Mouse (Mus musculus) hindbrain, embryonic 16.5 days (tissue): ENCODE measurements around the gene March9. TPM values are rescaled to one million over a fixed set of nuclear protein-coding genes. Genes with fewer than 3 reads are reported as not detected.
"Not testable (repeated sequence)": the region's sequence is repeated elsewhere in the genome, so short reads cannot be mapped to it uniquely, and the experiment has no call there.

Experiments
- ATAC-seq: fragments of 200-750 bp; cut with Nextera tagmentation; 2 replicates; pipeline ENCODE4 v1.8.0; 2017; ENCODE audit warnings: moderate TSS enrichment, moderate library complexity
- H3K27ac ChIP-seq: fragments of 300-500 bp; sonication (generic); 2 replicates; pipeline ENCODE4 v1.5.1; 2014; ENCODE audit warnings: low read depth, mild to moderate bottlenecking, control low read depth, low read length, moderate library complexity
- H3K27me3 ChIP-seq: fragments of 300-500 bp; sonication (generic); replicated peaks from 2 replicates; pipeline ENCODE4 v1.6.1; 2014; ENCODE audit warnings: low read length; ENCODE audit not compliant: control insufficient read depth, insufficient read depth
- H3K36me3 ChIP-seq: fragments of 300-500 bp; sonication (generic); 2 replicates; pipeline ENCODE4 v1.6.1; 2014; ENCODE audit warnings: mild to moderate bottlenecking, low read length, moderate library complexity, mixed read lengths; ENCODE audit not compliant: control insufficient read depth, insufficient read depth
- H3K4me1 ChIP-seq: fragments of 300-500 bp; sonication (generic); 2 replicates; pipeline ENCODE4 v1.6.1; 2014; ENCODE audit warnings: low read depth, low read length; ENCODE audit not compliant: control insufficient read depth, insufficient read depth
- H3K4me2 ChIP-seq: fragments of 300-500 bp; sonication (generic); 2 replicates; pipeline ENCODE4 v1.6.1; 2014; ENCODE audit warnings: mild to moderate bottlenecking, low read length, control low read depth, moderate library complexity
- H3K4me3 ChIP-seq: fragments of 300-500 bp; sonication (generic); 2 replicates; pipeline ENCODE4 v1.5.1; 2014; ENCODE audit warnings: mild to moderate bottlenecking, low read length, control low read depth, moderate library complexity
- H3K9ac ChIP-seq: fragments of 300-500 bp; sonication (generic); 2 replicates; pipeline ENCODE4 v1.6.1; 2014; ENCODE audit warnings: low read depth, mild to moderate bottlenecking, control low read depth, low read length, moderate library complexity
- H3K9me3 ChIP-seq: fragments of 300-500 bp; sonication (generic); 2 replicates; pipeline ENCODE4 v1.6.1; 2014; ENCODE audit warnings: mild to moderate bottlenecking, low read length, moderate library complexity; ENCODE audit not compliant: control insufficient read depth
- WGBS: fragments of 180-500 bp; shearing (Covaris S2); extraction: QIAGEN DNeasy Blood & Tissue Kit; methylation state at CpG from one replicate; pipeline ENCODE4 v1.1.7; 2014; 5-methylcytosine and 5-hydroxymethylcytosine counted together
- polyA plus RNA-seq: library from polyadenylated mRNA; unstranded; fragments of >200 nt; fragmentation: Nextera tagmentation; extraction: Ambion mirVana; gene quantifications from 2 replicates; pipeline ENCODE4 v1.2.1, GENCODE M21; 2015

March9 gene
- polyA plus RNA-seq, 1 experiment from 2014 or later = 5.2 TPM

GRCm38 (mm10) chr10:127075080-127075479 is 15.1 kb upstream of the March9 start, which contains the start of gene Agap2:
TSS of gene Agap2 (plus strand) at chr10:127075284.
- H3K4me1 ChIP-seq = peaks cover 17% of the 10 kb centered on the region
- WGBS = 63% methylated on average over 9 of the region's 9 CpGs
- H3K9me3 ChIP-seq = no peaks in the 10 kb centered on the region
- no peak within 1 kb of the TSS for H3K27ac ChIP-seq
- no peak within 1 kb of the TSS; the same call in 1 of the 2 replicates for H3K9ac ChIP-seq
- H3K4me2 ChIP-seq = no peak within 1 kb of the TSS
- no peak for ATAC-seq
- H3K36me3 ChIP-seq = no peaks in the 10 kb centered on the region
- H3K4me3 ChIP-seq = no peak within 1 kb of the TSS
- H3K27me3 ChIP-seq = no peaks in the 10 kb centered on the region

GRCm38 (mm10) chr10:127073981-127074380 is 14.0 kb upstream of the March9 start:
- no peaks in the 10 kb centered on the region for H3K27me3 ChIP-seq
- 93% methylated on average over 1 of the region's 1 CpGs for WGBS
- H3K9me3 ChIP-seq = no peaks in the 10 kb centered on the region
- H3K4me1 ChIP-seq = peaks cover 22% of the 10 kb centered on the region
- ATAC-seq = no peak
- no peak overlapping the region for H3K9ac ChIP-seq
- H3K4me2 ChIP-seq = no peak overlapping the region
- no peak overlapping the region for H3K27ac ChIP-seq
- H3K4me3 ChIP-seq = no peak overlapping the region
- H3K36me3 ChIP-seq = no peaks in the 10 kb centered on the region

GRCm38 (mm10) chr10:127072969-127073368 is 13.0 kb upstream of the March9 start:
- not testable (repeated sequence) for ATAC-seq, H3K27me3 ChIP-seq, H3K9me3 ChIP-seq, H3K4me3 ChIP-seq, H3K27ac ChIP-seq, H3K36me3 ChIP-seq, H3K9ac ChIP-seq, H3K4me2 ChIP-seq
- WGBS = 63% methylated on average over 2 of the region's 2 CpGs
- H3K4me1 ChIP-seq = peaks cover 24% of the 10 kb centered on the region

GRCm38 (mm10) chr10:127072270-127072669 is 12.3 kb upstream of the March9 start:
- H3K4me1 ChIP-seq = peaks cover 24% of the 10 kb centered on the region
- H3K4me2 ChIP-seq, H3K9ac ChIP-seq, H3K27ac ChIP-seq, H3K27me3 ChIP-seq, H3K4me3 ChIP-seq, H3K9me3 ChIP-seq, ATAC-seq: not testable (repeated sequence)
- H3K36me3 ChIP-seq = peaks cover 14% of the 10 kb centered on the region
- 72% methylated on average over 4 of the region's 4 CpGs for WGBS

GRCm38 (mm10) chr10:127071203-127071602 is 11.2 kb upstream of the March9 start:
- H3K27me3 ChIP-seq = no peaks in the 10 kb centered on the region
- H3K27ac ChIP-seq = no peak overlapping the region
- H3K4me1 ChIP-seq = peaks cover 21% of the 10 kb centered on the region
- H3K9me3 ChIP-seq = no peaks in the 10 kb centered on the region
- no peak overlapping the region; the same call in 1 of the 2 replicates for H3K9ac ChIP-seq
- peak overlapping the region; percentile 72 for H3K4me3 ChIP-seq
- peak overlapping the region; percentile 77 for H3K4me2 ChIP-seq
- 81% methylated on average over 9 of the region's 9 CpGs for WGBS
- no peak for ATAC-seq
- H3K36me3 ChIP-seq = peaks cover 24% of the 10 kb centered on the region

GRCm38 (mm10) chr10:127070190-127071121 is 10.5 kb upstream of the March9 start, which contains the start of gene Tspan31:
TSS of gene Tspan31 (minus strand) at chr10:127070264.
- Histone ChIP-seq H3K9ac (peak within 1 kb of the TSS; percentile 78), H3K4me3 (peak within 1 kb of the TSS; percentile 72), H3K36me3 (peaks cover 31% of the 10 kb centered on the region), H3K27ac (peak within 1 kb of the TSS; percentile 96), H3K4me2 (peak within 1 kb of the TSS; percentile 86), H3K27me3 (no peaks in the 10 kb centered on the region), H3K9me3 (no peaks in the 10 kb centered on the region), H3K4me1 (peaks cover 19% of the 10 kb centered on the region)
- 1% methylated on average over 36 of the region's 36 CpGs for WGBS
- peak; percentile 94 for ATAC-seq

GRCm38 (mm10) chr10:127069281-127070189 is 9.6 kb upstream of the March9 start:
- peaks cover 38% of the 10 kb centered on the region for H3K36me3 ChIP-seq
- no peaks in the 10 kb centered on the region for H3K9me3 ChIP-seq
- peak overlapping the region; percentile 78 for H3K9ac ChIP-seq
- H3K4me2 ChIP-seq = peak overlapping the region; percentile 86
- 8% methylated on average over 30 of the region's 30 CpGs for WGBS
- ATAC-seq = peak; percentile 86
- no peaks in the 10 kb centered on the region for H3K27me3 ChIP-seq
- H3K4me3 ChIP-seq = peak overlapping the region; percentile 72
- peaks cover 23% of the 10 kb centered on the region for H3K4me1 ChIP-seq
- H3K27ac ChIP-seq = peak overlapping the region; percentile 96

GRCm38 (mm10) chr10:127068360-127069038 is 8.5 kb upstream of the March9 start:
- H3K36me3 ChIP-seq = peaks cover 38% of the 10 kb centered on the region
- peak overlapping the region; percentile 96; the same call in 1 of the 2 replicates for H3K27ac ChIP-seq
- no peak for ATAC-seq
- H3K9ac ChIP-seq = peak overlapping the region; percentile 78; the same call in 1 of the 2 replicates
- H3K9me3 ChIP-seq = no peaks in the 10 kb centered on the region
- no peaks in the 10 kb centered on the region for H3K27me3 ChIP-seq
- WGBS = 81% methylated on average over 9 of the region's 9 CpGs
- H3K4me1 ChIP-seq = peaks cover 23% of the 10 kb centered on the region
- peak overlapping the region; percentile 72 for H3K4me3 ChIP-seq
- peak overlapping the region; percentile 86 for H3K4me2 ChIP-seq
